ENCODE assay signal across 8 mouse cellular contexts in genomic region chr8:4165852-4166751, GRCm38 (mm10). TPM values are rescaled to one million over a fixed set of nuclear protein-coding genes. Genes with fewer than 3 reads are reported as not detected.
DNase-seq lines count a peak whose midpoint lies in the region; ATAC-seq lines count a peak whose summit lies in the region.

Gene Evi5l, plus strand, starts transcription at chr8:4166567.

- peak within 1 kb of the TSS; percentile 97 for H3K9ac ChIP-seq in hindbrain, embryonic 14.5 days

- peak within 1 kb of the TSS; percentile 61 for H3K4me2 ChIP-seq in hindbrain, embryonic 14.5 days (replicated peaks)

- peak within 1 kb of the TSS; percentile 89 for H3K27ac ChIP-seq in hindbrain, embryonic 14.5 days

- no peaks in the 10 kb centered on the region for H3K27me3 ChIP-seq in hindbrain, embryonic 14.5 days (ENCODE audit: control insufficient read depth, insufficient read depth, low read length)

- peak; percentile 98 for ATAC-seq in hindbrain, embryonic 14.5 days (ENCODE audit: low FRiP score)

- DNase-seq in R1 (ENCODE audit: low read depth, low spot score) = peak; percentile 100
- DNase-seq in cerebellum, postnatal 25 days = peak; percentile 99
- peak; percentile 96 to 98 for DNase-seq in frontal cortex, postnatal 25 days (ENCODE audit: low spot score in 2 of 2)
- DNase-seq in hindbrain, embryonic 14.5 days (ENCODE audit: low spot score) = peak; percentile 99
- peak; percentile 99 to 100 for DNase-seq in layer of hippocampus, postnatal 36 days
- DNase-seq in lung, postnatal 36 days = peak; percentile 100
- peak; percentile 100 for DNase-seq in retina, postnatal 1 day
- peak; percentile 98 to 99 for DNase-seq in urinary bladder, adult 18-20 months (ENCODE audit: low spot score in 2 of 2)

- H3K36me3 ChIP-seq in hindbrain, embryonic 14.5 days (replicated peaks; ENCODE audit: control insufficient read depth, insufficient read depth) = no peaks in the 10 kb centered on the region; the same call in 1 of the 2 replicates

- H3K4me3 ChIP-seq in hindbrain, embryonic 14.5 days (replicated peaks; ENCODE audit: low read length) = peak within 1 kb of the TSS; percentile 93

- WGBS in hindbrain, embryonic 14.5 days = under 1% methylated on average over 51 of the region's 51 CpGs

- no peaks in the 10 kb centered on the region for H3K9me3 ChIP-seq in hindbrain, embryonic 14.5 days (ENCODE audit: control insufficient read depth, low read length)

- H3K4me1 ChIP-seq in hindbrain, embryonic 14.5 days (replicated peaks; ENCODE audit: control insufficient read depth, insufficient read depth, low read length) = peaks cover 37% of the 10 kb centered on the region

RNA-seq across cellular contexts. Expression of gene Evi5l, which starts in this region (rescaled TPM):
- polyA plus RNA-seq in hindbrain, embryonic 14.5 days (2014; fragmentation: Nextera tagmentation; extraction: Ambion mirVana) = 88.7 and 90.3 TPM in 2 replicates
- 100 to 1,000 TPM in 1 of 2 experiments, 10 to 100 TPM in 1; 98.7 to 111 TPM for total RNA-seq in layer of hippocampus, postnatal 36 days (2021)

Comparison
In these comparisons a context has a peak if more than half of its experiments do, and no peak if none do; other contexts are left out.
1. Peak in every context shown above with its lines: DNase-seq, ATAC-seq, H3K4me3 ChIP-seq and H3K27ac ChIP-seq.